Comparison of ENCODE assay signal across 10 mouse cellular contexts in genomic region chr8:109954486-109954948, GRCm38 (mm10). TPM values are rescaled to one million over a fixed set of nuclear protein-coding genes. Genes with fewer than 3 reads are reported as not detected.
DNase-seq lines count a peak whose midpoint lies in the region; ATAC-seq and TF ChIP-seq lines count a peak whose summit lies in the region.
"Had no signal": no experiment of that assay in that cellular context is flagged by ENCODE, and none has a peak within 500 bp of the region (broad histone marks: within the 10 kb centered on the region; RNA-seq: fewer than 3 reads in every experiment).

No protein-coding gene starts in this region.

- H3K4me3 ChIP-seq in kidney, adult 2 months (ENCODE audit: insufficient read depth, low read depth, low read length): no peak overlapping the region
- H3K4me3 ChIP-seq in kidney, embryonic 14.5 days (ENCODE audit: low read length): no peak overlapping the region
- H3K4me3 ChIP-seq in hindbrain, embryonic 13.5 days: no peak overlapping the region
- H3K4me3 ChIP-seq in neural tube, embryonic 15.5 days (replicated peaks): no peak overlapping the region
- H3K4me3 ChIP-seq in liver, embryonic 12.5 days: no peak overlapping the region
- H3K4me3 ChIP-seq: kidney, embryonic 15.5 days; liver, embryonic 15.5 days had no signal

- no peak overlapping the region for H3K4me2 ChIP-seq in kidney, embryonic 14.5 days (replicated peaks; ENCODE audit: low read depth, low read length)
- no peak overlapping the region for H3K4me2 ChIP-seq in hindbrain, embryonic 13.5 days
- H3K4me2 ChIP-seq in neural tube, embryonic 15.5 days: no peak overlapping the region
- H3K4me2 ChIP-seq in liver, embryonic 12.5 days: no peak overlapping the region
- H3K4me2 ChIP-seq: kidney, embryonic 15.5 days; liver, embryonic 15.5 days had no signal

- peak; percentile 43 for DNase-seq in kidney, adult 2 months
- DNase-seq in brain, embryonic 14.5 days (ENCODE audit: low read depth): peak; percentile 87
- no peak for DNase-seq in cerebellum, adult 11 months
- no peak for DNase-seq in kidney, postnatal 14 days

- H3K27me3 ChIP-seq in kidney, adult 2 months (replicated peaks; ENCODE audit: control insufficient read depth, insufficient read depth, low read length): no peaks in the 10 kb centered on the region
- H3K27me3 ChIP-seq in kidney, embryonic 14.5 days (ENCODE audit: control insufficient read depth, insufficient read depth, low read length): no peaks in the 10 kb centered on the region; the same call in 1 of the 2 replicates
- H3K27me3 ChIP-seq in hindbrain, embryonic 13.5 days: peaks cover 6% of the 10 kb centered on the region; the same call in 1 of the 2 replicates
- H3K27me3 ChIP-seq in neural tube, embryonic 15.5 days (replicated peaks): 0 out of 2 replicates have a peak, but pooled peaks cover 3% of the 10 kb centered on the region
- peaks cover 61% of the 10 kb centered on the region for H3K27me3 ChIP-seq in liver, embryonic 12.5 days (replicated peaks)

- no peaks in the 10 kb centered on the region for H3K9me3 ChIP-seq in kidney, embryonic 14.5 days (ENCODE audit: control insufficient read depth, low read length)
- no peaks in the 10 kb centered on the region for H3K9me3 ChIP-seq in hindbrain, embryonic 13.5 days
- H3K9me3 ChIP-seq in neural tube, embryonic 15.5 days (replicated peaks): no peaks in the 10 kb centered on the region
- H3K9me3 ChIP-seq in liver, embryonic 12.5 days (replicated peaks): no peaks in the 10 kb centered on the region
- H3K9me3 ChIP-seq: kidney, embryonic 15.5 days; liver, embryonic 15.5 days had no signal

- no peak overlapping the region for H3K9ac ChIP-seq in kidney, embryonic 14.5 days (ENCODE audit: low read depth, low read length)
- peak overlapping the region; percentile 35; the same call in 1 of the 2 replicates for H3K9ac ChIP-seq in hindbrain, embryonic 13.5 days
- no peak overlapping the region for H3K9ac ChIP-seq in neural tube, embryonic 15.5 days (replicated peaks)
- H3K9ac ChIP-seq in liver, embryonic 12.5 days: no peak overlapping the region
- H3K9ac ChIP-seq: kidney, embryonic 15.5 days; liver, embryonic 15.5 days had no signal

- peaks cover 10% of the 10 kb centered on the region; the same call in 1 of the 2 replicates for H3K4me1 ChIP-seq in kidney, adult 2 months (ENCODE audit: control insufficient read depth, insufficient read depth, low read length)
- no peaks in the 10 kb centered on the region; the same call in 1 of the 2 replicates for H3K4me1 ChIP-seq in kidney, embryonic 14.5 days (ENCODE audit: control insufficient read depth, insufficient read depth, low read length)
- peaks cover 19% of the 10 kb centered on the region for H3K4me1 ChIP-seq in hindbrain, embryonic 13.5 days (replicated peaks)
- peaks cover 19% of the 10 kb centered on the region for H3K4me1 ChIP-seq in neural tube, embryonic 15.5 days
- peaks cover 5% of the 10 kb centered on the region; the same call in 1 of the 2 replicates for H3K4me1 ChIP-seq in liver, embryonic 12.5 days

- no peaks in the 10 kb centered on the region for H3K36me3 ChIP-seq in kidney, adult 2 months (ENCODE audit: control insufficient read depth, insufficient read depth, low read length)
- no peaks in the 10 kb centered on the region for H3K36me3 ChIP-seq in kidney, embryonic 14.5 days (ENCODE audit: control insufficient read depth, insufficient read depth, low read length)
- no peaks in the 10 kb centered on the region for H3K36me3 ChIP-seq in hindbrain, embryonic 13.5 days
- no peaks in the 10 kb centered on the region for H3K36me3 ChIP-seq in neural tube, embryonic 15.5 days
- no peaks in the 10 kb centered on the region for H3K36me3 ChIP-seq in liver, embryonic 12.5 days
- H3K36me3 ChIP-seq: kidney, embryonic 15.5 days; liver, embryonic 15.5 days had no signal

- no peak for ATAC-seq in kidney, embryonic 14.5 days (ENCODE audit: low FRiP score, low TSS enrichment)
- peak; percentile 73 for ATAC-seq in hindbrain, embryonic 13.5 days (ENCODE audit: low FRiP score)
- ATAC-seq in neural tube, embryonic 15.5 days (ENCODE audit: low FRiP score): peak; percentile 79
- no peak for ATAC-seq in liver, embryonic 12.5 days

- 67% methylated on average over 13 of the region's 13 CpGs for WGBS in kidney, adult 2 months
- WGBS in kidney, embryonic 14.5 days: 63% methylated on average over 13 of the region's 13 CpGs
- WGBS in hindbrain, embryonic 13.5 days: 37% methylated on average over 13 of the region's 13 CpGs
- WGBS in neural tube, embryonic 15.5 days: 27% methylated on average over 13 of the region's 13 CpGs
- WGBS in liver, embryonic 12.5 days (ENCODE audit: insufficient replicate concordance): 59% methylated on average over 13 of the region's 13 CpGs

- no peak overlapping the region for H3K27ac ChIP-seq in kidney, adult 2 months (ENCODE audit: insufficient read depth, low read depth, low read length)
- H3K27ac ChIP-seq in kidney, embryonic 14.5 days (ENCODE audit: low read depth, low read length): no peak overlapping the region
- peak overlapping the region; percentile 61 for H3K27ac ChIP-seq in hindbrain, embryonic 13.5 days
- peak overlapping the region; percentile 6 for H3K27ac ChIP-seq in neural tube, embryonic 15.5 days (replicated peaks)
- H3K27ac ChIP-seq in liver, embryonic 12.5 days: no peak overlapping the region
- H3K27ac ChIP-seq: kidney, embryonic 15.5 days; liver, embryonic 15.5 days had no signal

- no peak for TF ChIP-seq CTCF in kidney, adult 2 months (conservative IDR thresholded peaks at IDR 0.05; ENCODE audit: insufficient read depth, insufficient read length, low read depth, low read length)
- no peak for TF ChIP-seq CTCF in brain, embryonic 14.5 days (IDR thresholded peaks at IDR 0.05; ENCODE audit: borderline replicate concordance, extremely low read depth, insufficient read depth, insufficient read length)

- TF ChIP-seq POLR2A in kidney, adult 2 months (IDR thresholded peaks at IDR 0.05; ENCODE audit: low read depth, low read length): no peak
- TF ChIP-seq POLR2A in brain, embryonic 14.5 days (IDR thresholded peaks at IDR 0.05; ENCODE audit: borderline replicate concordance, extremely low read depth, insufficient read depth, insufficient read length, poor library complexity, severe bottlenecking): no peak

RNA-seq across cellular contexts. Expression of gene Marveld3, which starts 7.5 kb away (rescaled TPM):
- polyA plus RNA-seq in kidney, adult 2 months (2012; rRNA removed): 10.7 and 10.8 TPM in 2 replicates
- polyA plus RNA-seq in kidney, embryonic 14.5 days (2014; fragmentation: Nextera tagmentation; extraction: Ambion mirVana): 2.1 and 4.0 TPM in 2 replicates
- 0.77 and 0.79 TPM in 2 replicates for polyA plus RNA-seq in brain, embryonic 14.5 days (2012; rRNA removed)
- polyA plus RNA-seq in hindbrain, embryonic 13.5 days (2015; fragmentation: Nextera tagmentation; extraction: Ambion mirVana): 1.2 and 2.0 TPM in 2 replicates
- polyA plus RNA-seq in neural tube, embryonic 15.5 days (2015; fragmentation: Nextera tagmentation; extraction: Ambion mirVana): 1.3 and 2.1 TPM in 2 replicates
- polyA plus RNA-seq in liver, embryonic 12.5 days (2016; fragmentation: Nextera tagmentation; extraction: Ambion mirVana): 0.07 and 0.15 TPM in 2 replicates

RNA-seq across cellular contexts. Expression of gene Tat, which starts 35.7 kb away (rescaled TPM):
- polyA plus RNA-seq in kidney, adult 2 months (2012; rRNA removed): 0.04 TPM in 1 of 2 replicates, not detected in the other
- polyA plus RNA-seq in kidney, embryonic 14.5 days (2014; fragmentation: Nextera tagmentation; extraction: Ambion mirVana): not detected in 2 replicates
- polyA plus RNA-seq in brain, embryonic 14.5 days (2012; rRNA removed): 0.05 and 0.08 TPM in 2 replicates
- polyA plus RNA-seq in hindbrain, embryonic 13.5 days (2015; fragmentation: Nextera tagmentation; extraction: Ambion mirVana): not detected in 2 replicates
- not detected in 2 replicates for polyA plus RNA-seq in neural tube, embryonic 15.5 days (2015; fragmentation: Nextera tagmentation; extraction: Ambion mirVana)
- 0.10 and 0.13 TPM in 2 replicates for polyA plus RNA-seq in liver, embryonic 12.5 days (2016; fragmentation: Nextera tagmentation; extraction: Ambion mirVana)
- polyA plus RNA-seq: kidney, embryonic 15.5 days had no signal

Comparison
In these comparisons a context has a peak if more than half of its experiments do, and no peak if none do; other contexts are left out.
1. DNase-seq: peak in kidney, adult 2 months (single experiment) and brain, embryonic 14.5 days (single experiment); none in cerebellum, adult 11 months (single experiment) and kidney, postnatal 14 days (single experiment).
2. H3K27ac ChIP-seq: peak in hindbrain, embryonic 13.5 days (single experiment) and neural tube, embryonic 15.5 days (single experiment); none in kidney, adult 2 months (single experiment), kidney, embryonic 14.5 days (single experiment) and liver, embryonic 12.5 days (single experiment).
3. ATAC-seq: peak in hindbrain, embryonic 13.5 days (single experiment) and neural tube, embryonic 15.5 days (single experiment); none in kidney, embryonic 14.5 days (single experiment) and liver, embryonic 12.5 days (single experiment).